Mouse (Mus musculus) small intestine, adult 2 months (tissue): Measurements from ENCODE around the gene Vps37b.

Experiments used
- CTCF ChIP-seq: fragments of 200-500 bp; IDR thresholded peaks from 2 replicates; pipeline ENCODE4 v1.5.1; 2012; ENCODE audit warnings: low read depth, mild to moderate bottlenecking, control low read depth, inconsistent platforms, low read length, moderate library complexity, mixed read lengths; ENCODE audit not compliant: insufficient replicate concordance, insufficient read length; ENCODE audit errors: extremely low read depth
- POLR2A ChIP-seq: fragments of 200-500 bp; IDR thresholded peaks from 2 replicates; pipeline ENCODE4 v1.6.1; 2012; ENCODE audit warnings: low read depth, mild to moderate bottlenecking, control low read depth, inconsistent platforms, low read length, moderate library complexity

GRCm38 (mm10) chr5:123992193-123992637, 39.9 kb downstream of the Vps37b start:
- TF ChIP-seq CTCF (no peak), POLR2A (no peak)
